Mouse (Mus musculus) layer of hippocampus, adult 11-12 months (tissue): ENCODE results near the gene Bpifb9a.
A peak's percentile ranks its signal among the peaks of the same experiment; 100 is the strongest.
"Not testable (repeated sequence)": the region's sequence is repeated elsewhere in the genome, so short reads cannot be mapped to it uniquely, and the experiment has no call there.

Experiments
- DNase-seq: peaks from one replicate; pipeline ENCODE4 v3.0.0; 2022; ENCODE audit warnings: low spot score

Bpifb9a gene

DNA sequence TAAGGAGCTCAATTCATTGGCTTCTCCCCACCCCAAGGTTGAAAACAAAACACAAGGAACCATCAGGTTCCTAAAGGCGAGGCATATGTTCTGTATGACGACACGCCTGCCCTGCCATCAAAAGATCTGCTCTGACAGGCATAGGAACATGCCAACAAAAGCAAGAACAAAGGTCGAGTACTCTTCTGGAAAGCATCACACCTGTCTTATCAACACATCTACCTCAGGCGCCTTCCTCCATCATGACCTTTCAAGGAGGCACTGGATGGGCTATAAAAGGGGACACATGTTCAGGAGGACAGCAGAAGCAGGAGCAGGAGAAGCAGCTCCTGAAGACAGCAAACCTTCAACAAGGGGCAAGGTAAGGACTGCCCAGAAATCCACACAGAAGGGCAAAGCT, at the start of gene Bpifb9a:
Gene Bpifb9a (plus strand): TSS at position 301 of the 400 bp plus-strand sequence.
- not testable (repeated sequence) for DNase-seq

DNA sequence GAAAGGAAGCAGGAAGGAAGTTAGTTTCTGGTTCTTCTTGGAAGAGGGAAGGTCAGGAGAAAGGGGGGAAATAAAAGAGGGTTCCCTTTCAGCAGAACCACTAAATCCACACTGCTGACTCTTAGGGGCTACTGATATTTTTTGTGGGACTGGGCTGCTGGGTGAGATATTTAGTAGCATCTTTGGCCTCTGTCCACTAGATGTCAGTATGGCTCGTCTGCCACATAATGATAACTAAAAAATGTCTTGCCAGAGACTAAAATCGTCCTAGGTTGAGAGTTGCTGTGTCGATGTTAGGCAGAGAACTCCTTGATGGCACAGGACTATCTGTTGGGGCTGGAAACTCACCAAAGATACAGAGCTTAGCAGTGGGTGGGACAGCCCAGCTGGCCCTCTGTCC, 48.5 kb upstream of the Bpifb9a start:
- DNase-seq = no peak

DNA sequence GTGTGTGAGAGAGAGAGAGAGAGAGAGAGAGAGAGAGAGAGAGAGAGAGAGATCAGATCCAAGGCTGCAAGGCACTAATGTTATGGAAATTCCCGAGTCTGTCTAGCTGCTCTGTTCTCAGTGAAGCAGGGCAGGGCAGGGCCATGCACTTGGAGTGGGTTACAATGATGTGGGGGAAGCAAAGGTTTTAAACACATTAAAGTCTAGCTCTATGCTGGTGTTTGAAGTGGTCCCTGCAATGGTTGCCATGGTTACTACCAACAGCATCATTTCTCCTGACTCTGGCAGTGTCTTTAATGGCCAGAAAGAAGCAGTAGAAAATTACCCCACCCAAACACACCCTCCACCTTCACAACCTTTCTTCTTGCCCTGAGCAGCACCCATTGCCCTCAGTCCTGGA, 46.5 kb upstream of the Bpifb9a start:
- DNase-seq = no peak

- DNase-seq = peak; percentile 51
Observed at GRCm38 (mm10) chr2:154211881-154212280, 45.8 kb upstream of the Bpifb9a start.

- peak; percentile 37 for DNase-seq
Observed at GRCm38 (mm10) chr2:154215191-154215590, 42.5 kb upstream of the Bpifb9a start.

- DNase-seq = no peak
Observed at GRCm38 (mm10) chr2:154219950-154220349, 37.7 kb upstream of the Bpifb9a start.

DNA sequence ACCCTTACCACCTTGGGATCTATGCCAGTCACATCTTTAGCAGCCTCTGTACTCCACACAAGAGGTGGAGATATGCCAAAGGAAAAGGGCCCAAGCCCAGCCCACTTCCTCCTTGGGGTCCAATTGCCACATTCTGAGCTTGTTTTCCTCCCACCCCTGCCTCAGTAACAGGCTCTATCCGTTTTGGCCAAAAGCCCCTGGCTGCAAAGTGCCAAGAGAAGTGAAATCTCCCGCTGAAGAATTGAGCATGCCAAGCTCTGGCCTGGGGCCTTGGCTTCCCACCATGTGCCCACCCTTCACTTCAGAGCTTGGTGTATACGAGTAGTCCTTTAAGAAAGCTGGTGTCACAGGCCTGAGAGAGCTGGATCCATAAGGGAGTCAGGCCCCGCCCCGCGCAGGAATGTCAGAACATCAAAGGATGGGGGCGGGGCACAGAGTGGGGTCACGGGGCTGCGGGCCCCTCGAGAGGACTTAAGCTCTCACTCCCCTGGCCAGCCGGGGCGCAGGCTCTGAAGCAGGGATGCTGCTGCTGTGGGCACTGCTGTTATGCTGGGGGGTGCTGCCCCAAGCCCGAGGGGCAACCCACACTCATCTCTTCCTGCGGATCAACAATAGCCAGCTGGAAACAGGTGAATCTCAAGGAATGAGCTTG, 34.3 kb upstream of the Bpifb9a start, which contains the start of gene Bpifb5:
Gene Bpifb5 (plus strand): TSS at position 478 of the 652 bp plus-strand sequence.
- no peak for DNase-seq

- DNase-seq = no peak
Observed at GRCm38 (mm10) chr2:154223917-154224273, 33.8 kb upstream of the Bpifb9a start.

DNA sequence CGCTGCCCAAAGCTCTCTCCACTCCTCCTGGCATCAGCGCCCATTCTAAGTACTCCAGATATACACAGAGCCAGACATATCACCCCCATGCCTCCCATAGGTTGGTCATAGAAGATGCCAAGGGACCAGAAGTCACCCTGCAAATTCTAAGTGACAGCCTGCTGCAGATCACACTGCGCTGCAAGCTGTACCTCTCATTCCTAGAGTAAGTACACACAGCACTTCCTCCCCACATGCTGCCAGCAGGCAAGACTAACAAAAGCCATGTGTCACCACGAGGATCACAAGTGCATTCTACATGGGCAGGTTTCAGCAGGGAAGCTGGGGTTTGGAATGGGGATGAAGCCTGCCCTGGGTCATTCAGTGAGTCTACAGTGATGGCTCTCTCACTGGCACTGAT, 30.7 kb upstream of the Bpifb9a start:
- no peak for DNase-seq

DNA sequence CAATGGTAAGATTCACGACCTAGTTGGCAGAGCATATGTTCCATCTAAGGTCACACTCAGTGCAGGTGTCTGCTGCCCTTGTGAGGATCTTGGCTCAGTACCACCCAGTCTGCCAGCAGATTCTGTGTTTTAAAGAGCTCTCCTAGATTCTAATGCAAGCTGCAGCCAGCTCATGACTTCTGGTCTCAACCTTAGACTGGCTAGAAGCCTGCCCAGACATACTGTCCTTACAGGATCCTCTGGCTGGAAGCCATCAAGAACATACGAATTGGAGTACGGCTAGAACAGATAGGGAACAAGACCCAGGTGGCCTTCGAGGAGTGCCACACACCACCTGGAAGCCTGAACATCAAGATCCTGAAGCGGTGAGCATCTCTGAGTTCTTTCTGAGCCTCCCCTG, 29.8 kb upstream of the Bpifb9a start:
- no peak for DNase-seq

- peak; percentile 39 for DNase-seq
Observed at GRCm38 (mm10) chr2:154233426-154233825, 24.2 kb upstream of the Bpifb9a start.

GRCm38 (mm10) chr2:154240771-154241170, 16.9 kb upstream of the Bpifb9a start:
- DNase-seq = no peak

DNA sequence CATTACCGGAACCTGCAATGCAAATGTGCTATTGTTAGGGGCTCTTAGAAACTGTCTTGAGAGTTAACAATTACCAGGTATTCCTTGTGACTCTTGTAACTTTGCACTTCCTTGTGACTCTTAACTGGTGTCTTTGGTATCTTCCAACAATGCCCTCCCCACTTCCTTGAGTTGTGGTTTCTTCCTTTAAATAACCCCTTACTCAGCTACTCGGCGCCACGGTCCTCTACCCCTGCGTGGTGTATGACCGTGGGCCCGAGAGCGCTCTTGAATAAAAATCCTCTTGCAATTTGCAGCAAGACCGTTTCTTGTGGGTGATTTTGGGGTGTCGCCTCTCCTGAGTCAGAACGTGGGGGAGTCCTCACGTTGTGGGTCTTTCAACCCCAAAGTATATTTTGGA, 14.9 kb upstream of the Bpifb9a start:
- not testable (repeated sequence) for DNase-seq

- DNase-seq = peak; percentile 50
Observed at GRCm38 (mm10) chr2:154243356-154244036, 14.2 kb upstream of the Bpifb9a start.

DNA sequence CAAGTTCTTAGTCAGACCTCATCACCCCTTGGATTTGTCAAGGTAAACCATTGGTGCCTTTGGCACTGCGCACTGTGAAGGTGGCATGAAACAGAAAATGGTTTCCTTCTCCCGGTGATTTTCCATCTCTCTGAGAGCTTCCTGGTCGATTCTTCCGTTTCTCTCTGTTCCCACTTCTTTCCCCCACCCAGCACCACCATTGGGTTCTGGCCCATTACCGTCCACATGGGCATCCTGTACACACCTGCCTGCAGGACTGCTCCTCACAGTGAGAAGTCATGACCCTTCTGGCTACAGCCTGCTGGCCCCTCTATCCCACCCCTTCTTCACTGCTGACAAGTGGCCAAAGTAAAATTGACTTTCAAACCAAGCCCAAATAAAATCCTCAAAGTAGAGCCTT, 12.3 kb upstream of the Bpifb9a start:
- no peak for DNase-seq

DNA sequence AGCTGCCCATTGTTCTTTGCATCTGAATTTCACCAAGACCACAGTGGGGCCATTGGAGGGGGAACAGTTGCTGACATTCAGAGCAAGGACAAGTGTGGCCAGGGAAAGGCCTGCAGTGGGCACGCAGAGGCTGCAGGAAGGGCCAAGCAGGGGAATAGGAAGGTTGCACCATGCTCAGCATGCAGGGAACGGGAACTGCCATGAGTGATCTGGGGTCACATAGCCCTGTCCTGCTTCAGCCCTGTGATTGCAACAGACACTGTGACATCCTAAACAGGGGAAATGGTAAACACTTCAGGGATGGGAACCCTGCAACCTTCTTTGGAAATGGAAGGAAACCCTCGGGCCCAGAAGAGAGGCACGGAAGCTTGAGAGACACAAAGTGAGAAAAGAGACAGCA, 2.4 kb upstream of the Bpifb9a start:
- not testable (repeated sequence) for DNase-seq

GRCm38 (mm10) chr2:154255770-154256169, 1.9 kb upstream of the Bpifb9a start:
- no peak for DNase-seq

DNA sequence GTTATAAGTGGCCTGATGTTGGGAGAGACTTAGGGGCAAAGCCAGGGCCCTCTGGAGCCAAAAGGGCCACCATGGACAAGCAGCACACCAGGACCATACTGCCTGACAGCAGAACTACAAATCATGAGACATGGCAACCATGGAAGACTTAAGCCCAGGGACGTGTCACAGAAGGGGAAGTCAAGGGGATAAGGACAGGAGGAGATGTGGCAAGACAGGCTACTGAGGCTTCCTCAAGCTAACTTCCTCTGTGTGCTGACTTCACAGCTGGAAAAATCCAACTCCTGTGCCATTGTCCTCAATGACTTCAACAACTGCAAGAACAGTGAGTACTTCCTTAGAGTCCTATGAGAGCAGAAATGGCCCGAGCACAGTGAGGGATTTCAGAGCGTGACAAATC, 6.7 kb downstream of the Bpifb9a start:
- DNase-seq = not testable (repeated sequence)

DNA sequence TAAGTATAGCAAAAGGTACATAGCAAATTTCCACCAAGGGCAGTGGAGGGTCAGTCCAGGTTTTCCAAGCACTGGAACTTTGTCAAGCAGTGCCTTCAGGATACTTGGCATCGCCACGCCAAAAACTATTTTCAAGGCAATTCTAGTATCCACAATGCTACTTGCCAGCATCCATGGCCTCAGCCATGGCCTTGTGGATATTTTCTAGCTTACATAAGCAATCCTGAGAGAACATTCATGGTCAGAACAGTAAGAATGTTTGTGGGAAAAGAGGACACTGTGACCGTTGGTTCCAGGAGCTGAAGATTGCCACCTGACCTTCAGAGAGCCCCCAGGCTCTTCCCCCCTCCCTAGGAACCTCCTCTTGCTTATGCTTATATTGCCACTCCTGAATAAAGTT, 34.2 kb downstream of the Bpifb9a start:
- not testable (repeated sequence) for DNase-seq

GRCm38 (mm10) chr2:154292833-154293232, 35.2 kb downstream of the Bpifb9a start:
- no peak for DNase-seq

- peak; percentile 65 for DNase-seq
Observed at GRCm38 (mm10) chr2:154294746-154295145, 37.1 kb downstream of the Bpifb9a start.

DNA sequence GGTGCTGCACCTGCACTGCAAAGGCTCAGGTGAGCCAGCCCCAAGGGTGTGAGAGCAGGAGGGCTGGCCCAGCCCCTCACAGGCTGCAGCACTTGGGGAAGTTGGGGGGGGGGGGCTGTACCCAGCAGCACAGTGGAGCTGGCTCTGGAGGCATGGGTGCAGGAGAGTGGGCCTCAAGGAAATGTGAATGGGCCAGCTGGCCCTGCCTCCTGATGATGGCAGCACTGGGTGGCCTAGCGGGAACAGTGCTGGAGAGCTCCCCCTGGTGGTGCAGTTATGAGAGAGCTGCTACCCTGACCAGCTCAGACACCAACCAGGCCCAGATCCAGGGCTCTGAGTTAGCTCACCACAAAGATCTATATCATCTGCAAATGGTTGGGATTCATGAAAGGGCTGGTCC, 42.8 kb downstream of the Bpifb9a start:
- DNase-seq = peak; percentile 57

GRCm38 (mm10) chr2:154301763-154302162, 44.1 kb downstream of the Bpifb9a start:
- DNase-seq = no peak

GRCm38 (mm10) chr2:154304604-154305003, 47.0 kb downstream of the Bpifb9a start:
- not testable (repeated sequence) for DNase-seq
